Mouse (Mus musculus): Measurements from ENCODE around the gene Gatd1.

- TF ChIP-seq POLR2A (IDR thresholded peaks at IDR 0.05; ENCODE audit: borderline replicate concordance, low read depth, low read length): no peak
- no peak for TF ChIP-seq CTCF (IDR thresholded peaks at IDR 0.05; ENCODE audit: low read depth, low read length)
These were observed 605 bp downstream of the Gatd1 start for GRCm38 (mm10) chr7:141413331-141413730.
